Mouse (Mus musculus): ENCODE measurements around the gene Nup50. TPM values are rescaled to one million over a fixed set of nuclear protein-coding genes. Genes with fewer than 3 reads are reported as not detected.

Gene Nup50
- polyA plus RNA-seq, 1 experiment, result 7.1 TPM

GRCm38 (mm10) chr15:84924781-84925315, 1.6 kb downstream of the Nup50 start:
- DNase-seq (ENCODE audit: low read depth in 1 of 2, low spot score in 2 of 2), result no peak
- peaks cover 22% of the 10 kb centered on the region for H3K36me3 ChIP-seq (ENCODE audit: control insufficient read depth, insufficient read depth, low read length)
- peak overlapping the region; percentile 30 for H3K4me3 ChIP-seq (ENCODE audit: extremely low read depth, insufficient read depth, insufficient read length)
- TF ChIP-seq POLR2A (IDR thresholded peaks at IDR 0.05; ENCODE audit: low read depth, low read length), result no peak
- no peak for TF ChIP-seq CTCF (IDR thresholded peaks at IDR 0.05; ENCODE audit: extremely low read depth, insufficient read depth, insufficient read length, insufficient replicate concordance)
- peaks cover 6% of the 10 kb centered on the region for H3K4me1 ChIP-seq (ENCODE audit: control insufficient read depth, insufficient read depth, insufficient read length)
- no peaks in the 10 kb centered on the region for H3K27me3 ChIP-seq (ENCODE audit: control insufficient read depth, insufficient read depth, low read length)
- no peak overlapping the region for H3K27ac ChIP-seq (ENCODE audit: insufficient read depth, low read length)
- WGBS, result 21% methylated on average over 9 of the region's 9 CpGs

DNA sequence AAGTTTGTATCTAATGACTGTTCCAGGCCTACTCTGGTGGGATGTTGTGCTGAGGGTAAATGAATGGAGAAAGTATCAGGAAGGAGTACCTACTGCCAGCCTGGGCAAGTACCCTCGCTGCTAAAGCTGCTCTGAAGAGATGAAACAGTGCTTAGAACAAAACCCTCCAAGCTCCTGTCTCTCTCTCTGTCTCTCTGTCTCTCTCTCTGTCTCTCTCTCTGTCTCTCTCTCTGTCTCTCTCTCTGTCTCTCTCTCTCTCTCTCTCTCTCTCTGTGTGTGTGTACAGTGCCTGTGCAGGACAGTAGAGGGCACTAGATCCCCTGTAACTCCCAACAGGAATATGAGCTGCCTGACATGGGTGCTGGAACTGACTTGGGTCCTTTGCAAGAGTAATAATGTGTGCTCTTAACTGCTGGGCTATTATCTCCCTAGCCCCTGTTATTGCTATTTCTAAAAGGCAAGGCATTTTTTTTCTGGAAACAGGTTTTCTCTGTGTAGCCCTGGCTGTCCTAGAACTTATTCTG, 2.3 kb downstream of the Nup50 start:
- 77% methylated on average over 1 of the region's 1 CpGs for WGBS
- Histone ChIP-seq H3K4me1 (ENCODE audit: control insufficient read depth, insufficient read depth, insufficient read length) (peaks cover 6% of the 10 kb centered on the region), H3K4me3 (ENCODE audit: extremely low read depth, insufficient read depth, insufficient read length) (no peak overlapping the region), H3K27me3 (ENCODE audit: control insufficient read depth, insufficient read depth, low read length) (no peaks in the 10 kb centered on the region), H3K36me3 (ENCODE audit: control insufficient read depth, insufficient read depth, low read length) (peaks cover 27% of the 10 kb centered on the region), H3K27ac (ENCODE audit: insufficient read depth, low read length) (no peak overlapping the region)
- TF ChIP-seq POLR2A (IDR thresholded peaks at IDR 0.05; ENCODE audit: low read depth, low read length) (no peak), CTCF (IDR thresholded peaks at IDR 0.05; ENCODE audit: extremely low read depth, insufficient read depth, insufficient read length, insufficient replicate concordance) (no peak)
- no peak for DNase-seq (ENCODE audit: low read depth in 1 of 2, low spot score in 2 of 2)

GRCm38 (mm10) chr15:84932351-84932750, 9.1 kb downstream of the Nup50 start:
- H3K36me3 ChIP-seq (ENCODE audit: control insufficient read depth, insufficient read depth, low read length), result peaks cover 69% of the 10 kb centered on the region
- H3K27ac ChIP-seq (ENCODE audit: insufficient read depth, low read length), result no peak overlapping the region
- no peaks in the 10 kb centered on the region for H3K27me3 ChIP-seq (ENCODE audit: control insufficient read depth, insufficient read depth, low read length)
- DNase-seq (ENCODE audit: low read depth in 1 of 2, low spot score in 2 of 2), result no peak
- no peaks in the 10 kb centered on the region for H3K4me1 ChIP-seq (ENCODE audit: control insufficient read depth, insufficient read depth, insufficient read length)
- TF ChIP-seq CTCF (IDR thresholded peaks at IDR 0.05; ENCODE audit: extremely low read depth, insufficient read depth, insufficient read length, insufficient replicate concordance) (no peak), POLR2A (IDR thresholded peaks at IDR 0.05; ENCODE audit: low read depth, low read length) (no peak)
- H3K4me3 ChIP-seq (ENCODE audit: extremely low read depth, insufficient read depth, insufficient read length), result no peak overlapping the region
- 92% methylated on average over 5 of the region's 5 CpGs for WGBS

- Histone ChIP-seq H3K27ac (ENCODE audit: insufficient read depth, low read length) (no peak overlapping the region), H3K27me3 (ENCODE audit: control insufficient read depth, insufficient read depth, low read length) (no peaks in the 10 kb centered on the region), H3K4me1 (ENCODE audit: control insufficient read depth, insufficient read depth, insufficient read length) (no peaks in the 10 kb centered on the region), H3K36me3 (ENCODE audit: control insufficient read depth, insufficient read depth, low read length) (peaks cover 64% of the 10 kb centered on the region), H3K4me3 (ENCODE audit: extremely low read depth, insufficient read depth, insufficient read length) (no peak overlapping the region)
- WGBS, result 98% methylated on average over 16 of the region's 16 CpGs
- TF ChIP-seq CTCF (IDR thresholded peaks at IDR 0.05; ENCODE audit: extremely low read depth, insufficient read depth, insufficient read length, insufficient replicate concordance) (no peak), POLR2A (IDR thresholded peaks at IDR 0.05; ENCODE audit: low read depth, low read length) (no peak)
- DNase-seq (ENCODE audit: low read depth in 1 of 2, low spot score in 2 of 2), result no peak
These were observed 11.7 kb downstream of the Nup50 start for GRCm38 (mm10) chr15:84934901-84935300.

DNA sequence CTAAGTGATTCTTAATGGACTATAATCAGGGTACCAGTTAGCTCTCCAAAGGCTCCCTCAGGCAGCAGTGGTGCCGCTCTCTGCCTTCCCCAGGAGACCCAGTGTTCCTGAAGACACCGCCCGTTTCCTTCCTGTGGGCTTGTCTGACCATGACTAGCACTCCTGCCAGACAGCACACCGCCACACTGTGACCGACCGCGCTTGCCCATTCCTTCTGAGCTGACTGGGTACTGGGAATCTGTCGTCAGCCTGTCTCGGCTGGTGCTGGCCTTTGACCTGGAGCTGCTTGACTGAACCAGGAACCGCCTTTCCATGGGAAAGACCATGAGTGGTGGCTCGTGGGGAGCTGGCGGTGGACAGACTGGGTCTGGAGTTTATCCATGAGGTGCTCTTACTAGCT, 16.9 kb downstream of the Nup50 start:
- H3K4me3 ChIP-seq (ENCODE audit: extremely low read depth, insufficient read depth, insufficient read length), result no peak overlapping the region
- no peaks in the 10 kb centered on the region for H3K27me3 ChIP-seq (ENCODE audit: control insufficient read depth, insufficient read depth, low read length)
- TF ChIP-seq POLR2A (IDR thresholded peaks at IDR 0.05; ENCODE audit: low read depth, low read length) (no peak), CTCF (IDR thresholded peaks at IDR 0.05; ENCODE audit: extremely low read depth, insufficient read depth, insufficient read length, insufficient replicate concordance) (no peak)
- no peak overlapping the region for H3K27ac ChIP-seq (ENCODE audit: insufficient read depth, low read length)
- DNase-seq (ENCODE audit: low read depth in 1 of 2, low spot score in 2 of 2), result no peak
- 84% methylated on average over 12 of the region's 12 CpGs for WGBS
- no peaks in the 10 kb centered on the region for H3K4me1 ChIP-seq (ENCODE audit: control insufficient read depth, insufficient read depth, insufficient read length)
- H3K36me3 ChIP-seq (ENCODE audit: control insufficient read depth, insufficient read depth, low read length), result peaks cover 50% of the 10 kb centered on the region

DNA sequence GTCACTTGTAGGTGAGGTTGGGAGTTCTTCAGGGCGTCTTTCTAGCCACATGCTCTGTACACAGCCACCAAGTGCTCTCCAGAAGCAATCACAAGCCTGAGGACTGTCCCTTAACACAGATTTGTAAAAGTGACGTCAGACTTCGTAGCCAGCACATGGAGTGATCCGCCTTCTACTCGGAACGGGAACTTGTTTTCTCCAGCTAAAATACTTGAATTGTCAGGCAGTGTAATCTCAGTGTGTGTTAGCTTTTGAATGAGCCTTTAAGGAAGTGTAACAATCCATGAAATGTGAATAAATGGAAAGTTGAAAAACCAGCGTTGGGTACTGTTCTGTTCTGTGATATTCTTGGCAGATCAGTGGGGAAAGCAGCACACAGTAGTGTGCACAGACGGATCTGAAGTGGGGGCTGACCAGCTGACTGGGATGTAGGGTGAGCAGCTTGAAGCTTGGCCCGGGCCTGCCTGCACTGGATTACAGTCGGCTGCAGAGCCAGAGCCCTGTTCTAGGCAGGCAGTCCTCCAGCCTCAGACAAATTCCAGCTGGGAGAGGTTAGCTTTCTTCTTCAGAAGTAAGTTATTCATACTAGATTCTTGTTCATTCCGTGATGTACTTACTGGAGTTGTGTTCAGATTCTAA, 19.6 kb downstream of the Nup50 start:
- no peaks in the 10 kb centered on the region for H3K27me3 ChIP-seq (ENCODE audit: control insufficient read depth, insufficient read depth, low read length)
- no peak overlapping the region for H3K27ac ChIP-seq (ENCODE audit: insufficient read depth, low read length)
- DNase-seq (ENCODE audit: low read depth in 1 of 2, low spot score in 2 of 2), result no peak
- no peaks in the 10 kb centered on the region for H3K4me1 ChIP-seq (ENCODE audit: control insufficient read depth, insufficient read depth, insufficient read length)
- H3K4me3 ChIP-seq (ENCODE audit: extremely low read depth, insufficient read depth, insufficient read length), result no peak overlapping the region
- peaks cover 29% of the 10 kb centered on the region for H3K36me3 ChIP-seq (ENCODE audit: control insufficient read depth, insufficient read depth, low read length)
- TF ChIP-seq POLR2A (IDR thresholded peaks at IDR 0.05; ENCODE audit: low read depth, low read length) (no peak), CTCF (IDR thresholded peaks at IDR 0.05; ENCODE audit: extremely low read depth, insufficient read depth, insufficient read length, insufficient replicate concordance) (no peak)
- WGBS, result 94% methylated on average over 11 of the region's 11 CpGs

- Histone ChIP-seq H3K27me3 (ENCODE audit: control insufficient read depth, insufficient read depth, low read length) (no peaks in the 10 kb centered on the region), H3K36me3 (ENCODE audit: control insufficient read depth, insufficient read depth, low read length) (peaks cover 25% of the 10 kb centered on the region), H3K4me1 (ENCODE audit: control insufficient read depth, insufficient read depth, insufficient read length) (no peaks in the 10 kb centered on the region), H3K4me3 (ENCODE audit: extremely low read depth, insufficient read depth, insufficient read length) (no peak overlapping the region), H3K27ac (ENCODE audit: insufficient read depth, low read length) (no peak overlapping the region)
- WGBS, result 91% methylated on average over 5 of the region's 5 CpGs
- TF ChIP-seq CTCF (IDR thresholded peaks at IDR 0.05; ENCODE audit: extremely low read depth, insufficient read depth, insufficient read length, insufficient replicate concordance) (no peak), POLR2A (IDR thresholded peaks at IDR 0.05; ENCODE audit: low read depth, low read length) (no peak)
- DNase-seq (ENCODE audit: low read depth in 1 of 2, low spot score in 2 of 2), result no peak
These were observed 21.1 kb downstream of the Nup50 start for GRCm38 (mm10) chr15:84944319-84944718.

Data from spleen, adult 2 months (tissue).